Mouse (Mus musculus): ENCODE data around the gene Zfp1. TPM values are rescaled to one million over a fixed set of nuclear protein-coding genes. Genes with fewer than 3 reads are reported as not detected.

Gene Zfp1
- polyA plus RNA-seq, 1 experiment from 2014 or later = 10.9 TPM

GRCm38 (mm10) chr8:111697655-111698054 is 54.5 kb downstream of the Zfp1 start:
- Histone ChIP-seq H3K9ac (ENCODE audit: low read length) (no peak overlapping the region), H3K27ac (replicated peaks) (no peak overlapping the region), H3K4me2 (replicated peaks; ENCODE audit: low read depth) (no peak overlapping the region), H3K36me3 (ENCODE audit: control insufficient read depth, insufficient read depth, low read length) (no peaks in the 10 kb centered on the region), H3K4me1 (replicated peaks; ENCODE audit: control insufficient read depth, insufficient read depth) (no peaks in the 10 kb centered on the region), H3K27me3 (ENCODE audit: control insufficient read depth, insufficient read depth, low read length) (no peaks in the 10 kb centered on the region), H3K9me3 (ENCODE audit: control insufficient read depth, low read length) (no peaks in the 10 kb centered on the region), H3K4me3 (ENCODE audit: low read depth, low read length) (no peak overlapping the region)
- DNase-seq (ENCODE audit: low spot score) (no peak), ATAC-seq (ENCODE audit: low FRiP score, low TSS enrichment) (no peak)
- 78% methylated on average over 10 of the region's 10 CpGs for WGBS
- TF ChIP-seq EP300 (optimal IDR thresholded peaks at IDR 0.05) = no peak
- TF ChIP-seq CTCF (IDR thresholded peaks at IDR 0.05; ENCODE audit: low read depth) = no peak

- Histone ChIP-seq H3K4me2 (replicated peaks; ENCODE audit: low read depth) (no peak overlapping the region), H3K36me3 (ENCODE audit: control insufficient read depth, insufficient read depth, low read length) (no peaks in the 10 kb centered on the region), H3K4me3 (ENCODE audit: low read depth, low read length) (no peak overlapping the region), H3K27ac (replicated peaks) (no peak overlapping the region), H3K4me1 (replicated peaks; ENCODE audit: control insufficient read depth, insufficient read depth) (no peaks in the 10 kb centered on the region), H3K9ac (ENCODE audit: low read length) (no peak overlapping the region), H3K9me3 (ENCODE audit: control insufficient read depth, low read length) (no peaks in the 10 kb centered on the region), H3K27me3 (ENCODE audit: control insufficient read depth, insufficient read depth, low read length) (no peaks in the 10 kb centered on the region)
- TF ChIP-seq EP300 (optimal IDR thresholded peaks at IDR 0.05) (no peak), CTCF (IDR thresholded peaks at IDR 0.05; ENCODE audit: low read depth) (no peak)
- no peak for DNase-seq (ENCODE audit: low spot score)
- WGBS = 5% methylated on average over 1 of the region's 1 CpGs
- ATAC-seq (ENCODE audit: low FRiP score, low TSS enrichment) = no peak
These were observed 55.8 kb downstream of the Zfp1 start for GRCm38 (mm10) chr8:111699035-111699434.

- H3K9ac ChIP-seq (ENCODE audit: low read length) = no peak overlapping the region
- H3K27me3 ChIP-seq (ENCODE audit: control insufficient read depth, insufficient read depth, low read length) = no peaks in the 10 kb centered on the region
- ATAC-seq (ENCODE audit: low FRiP score, low TSS enrichment) (no peak), DNase-seq (ENCODE audit: low spot score) (no peak)
- H3K9me3 ChIP-seq (ENCODE audit: control insufficient read depth, low read length) = no peaks in the 10 kb centered on the region
- no peak overlapping the region for H3K27ac ChIP-seq (replicated peaks)
- H3K4me1 ChIP-seq (replicated peaks; ENCODE audit: control insufficient read depth, insufficient read depth) = no peaks in the 10 kb centered on the region
- WGBS = 58% methylated on average over 3 of the region's 3 CpGs
- no peak for TF ChIP-seq EP300 (optimal IDR thresholded peaks at IDR 0.05)
- H3K36me3 ChIP-seq (ENCODE audit: control insufficient read depth, insufficient read depth, low read length) = no peaks in the 10 kb centered on the region
- H3K4me2 ChIP-seq (replicated peaks; ENCODE audit: low read depth) = no peak overlapping the region
- no peak overlapping the region for H3K4me3 ChIP-seq (ENCODE audit: low read depth, low read length)
These were observed 57.0 kb downstream of the Zfp1 start for GRCm38 (mm10) chr8:111700201-111700600.

- Histone ChIP-seq H3K4me1 (replicated peaks; ENCODE audit: control insufficient read depth, insufficient read depth) (no peaks in the 10 kb centered on the region), H3K9me3 (ENCODE audit: control insufficient read depth, low read length) (no peaks in the 10 kb centered on the region), H3K27ac (replicated peaks) (no peak overlapping the region), H3K36me3 (ENCODE audit: control insufficient read depth, insufficient read depth, low read length) (no peaks in the 10 kb centered on the region), H3K4me3 (ENCODE audit: low read depth, low read length) (no peak overlapping the region), H3K4me2 (replicated peaks; ENCODE audit: low read depth) (no peak overlapping the region), H3K9ac (ENCODE audit: low read length) (no peak overlapping the region), H3K27me3 (ENCODE audit: control insufficient read depth, insufficient read depth, low read length) (no peaks in the 10 kb centered on the region)
- DNase-seq (ENCODE audit: low spot score) (no peak), ATAC-seq (ENCODE audit: low FRiP score, low TSS enrichment) (no peak)
- 84% methylated on average over 5 of the region's 5 CpGs for WGBS
- TF ChIP-seq CTCF (IDR thresholded peaks at IDR 0.05; ENCODE audit: low read depth) (no peak), EP300 (optimal IDR thresholded peaks at IDR 0.05) (no peak)
These were observed 57.5 kb downstream of the Zfp1 start for GRCm38 (mm10) chr8:111700740-111701139.

- 56% methylated on average over 9 of the region's 9 CpGs for WGBS
- Histone ChIP-seq H3K4me1 (replicated peaks; ENCODE audit: control insufficient read depth, insufficient read depth) (no peaks in the 10 kb centered on the region), H3K4me2 (replicated peaks; ENCODE audit: low read depth) (no peak overlapping the region), H3K36me3 (ENCODE audit: control insufficient read depth, insufficient read depth, low read length) (no peaks in the 10 kb centered on the region), H3K27ac (replicated peaks) (no peak overlapping the region), H3K9ac (ENCODE audit: low read length) (no peak overlapping the region), H3K27me3 (ENCODE audit: control insufficient read depth, insufficient read depth, low read length) (no peaks in the 10 kb centered on the region), H3K4me3 (ENCODE audit: low read depth, low read length) (no peak overlapping the region), H3K9me3 (ENCODE audit: control insufficient read depth, low read length) (no peaks in the 10 kb centered on the region)
- DNase-seq (ENCODE audit: low spot score) (no peak), ATAC-seq (ENCODE audit: low FRiP score, low TSS enrichment) (no peak)
- TF ChIP-seq CTCF (IDR thresholded peaks at IDR 0.05; ENCODE audit: low read depth) = no peak
These were observed 58.2 kb downstream of the Zfp1 start for GRCm38 (mm10) chr8:111701380-111701779.

GRCm38 (mm10) chr8:111704585-111704984 is 61.4 kb downstream of the Zfp1 start:
- H3K27me3 ChIP-seq (ENCODE audit: control insufficient read depth, insufficient read depth, low read length) = no peaks in the 10 kb centered on the region
- ATAC-seq (ENCODE audit: low FRiP score, low TSS enrichment) (no peak), DNase-seq (ENCODE audit: low spot score) (peak; percentile 38)
- WGBS = 81% methylated on average over 12 of the region's 12 CpGs
- no peaks in the 10 kb centered on the region for H3K4me1 ChIP-seq (replicated peaks; ENCODE audit: control insufficient read depth, insufficient read depth)
- no peak overlapping the region; the same call in 1 of the 2 replicates for H3K9ac ChIP-seq (ENCODE audit: low read length)
- H3K4me2 ChIP-seq (replicated peaks; ENCODE audit: low read depth) = no peak overlapping the region
- H3K9me3 ChIP-seq (ENCODE audit: control insufficient read depth, low read length) = no peaks in the 10 kb centered on the region
- H3K36me3 ChIP-seq (ENCODE audit: control insufficient read depth, insufficient read depth, low read length) = no peaks in the 10 kb centered on the region
- peak overlapping the region; percentile 86 for H3K27ac ChIP-seq (replicated peaks)
- no peak overlapping the region for H3K4me3 ChIP-seq (ENCODE audit: low read depth, low read length)
- TF ChIP-seq EP300 (optimal IDR thresholded peaks at IDR 0.05) = no peak
- no peak for TF ChIP-seq CTCF (IDR thresholded peaks at IDR 0.05; ENCODE audit: low read depth)

All from stomach, postnatal 0 days (tissue).